Mouse (Mus musculus) adrenal gland, adult 8-10 months (tissue): ENCODE data around the gene Med12l. TPM values are rescaled to one million over a fixed set of nuclear protein-coding genes. Genes with fewer than 3 reads are reported as not detected.

Experiments
- DNase-seq: peaks from one replicate; pipeline ENCODE4 v3.0.0; 2022
- total RNA-seq, 4 experiments: library from RNA; stranded (reverse); gene quantifications; 2 replicates each; pipeline ENCODE4 v1.2.4; 2022

The Med12l gene
- total RNA-seq = 10 to 100 TPM; 13.0 to 19.3 (median 16.9) TPM

- peak; percentile 42 for DNase-seq
Observed at GRCm38 (mm10) chr3:59005271-59005995, at the start of gene Med12l. Gene Med12l (plus strand): TSS chr3:59005825.

- no peak for DNase-seq
Observed at GRCm38 (mm10) chr3:58961166-58961565, 44.5 kb upstream of the Med12l start.

- DNase-seq = no peak
Observed at GRCm38 (mm10) chr3:58977413-58977812, 28.2 kb upstream of the Med12l start.

GRCm38 (mm10) chr3:58977906-58978622 is 27.6 kb upstream of the Med12l start:
- DNase-seq = no peak

- no peak for DNase-seq
Observed at GRCm38 (mm10) chr3:58980579-58980978, 25.0 kb upstream of the Med12l start.

GRCm38 (mm10) chr3:58982896-58983837 is 22.5 kb upstream of the Med12l start:
- peak; percentile 27 for DNase-seq

- no peak for DNase-seq
Observed at GRCm38 (mm10) chr3:58983838-58984598, 21.6 kb upstream of the Med12l start.

GRCm38 (mm10) chr3:58985816-58986215 is 19.8 kb upstream of the Med12l start:
- DNase-seq = no peak

- DNase-seq = no peak
Observed at GRCm38 (mm10) chr3:58989374-58989773, 16.3 kb upstream of the Med12l start.

- DNase-seq = no peak
Observed at GRCm38 (mm10) chr3:58990556-58990955, 15.1 kb upstream of the Med12l start.

- DNase-seq = no peak
Observed at GRCm38 (mm10) chr3:58992122-58992521, 13.5 kb upstream of the Med12l start.

- no peak for DNase-seq
Observed at GRCm38 (mm10) chr3:58993619-58994018, 12.0 kb upstream of the Med12l start.

GRCm38 (mm10) chr3:59003756-59004155 is 1.9 kb upstream of the Med12l start:
- no peak for DNase-seq

- peak; percentile 18 for DNase-seq
Observed at GRCm38 (mm10) chr3:59005996-59006730, 538 bp downstream of the Med12l start.

- DNase-seq = peak; percentile 74
Observed at GRCm38 (mm10) chr3:59006731-59007441, 1.3 kb downstream of the Med12l start.

GRCm38 (mm10) chr3:59010276-59010675 is 4.7 kb downstream of the Med12l start:
- peak; percentile 27 for DNase-seq

GRCm38 (mm10) chr3:59015698-59016412 is 10.2 kb downstream of the Med12l start:
- no peak for DNase-seq

GRCm38 (mm10) chr3:59016501-59016900 is 10.9 kb downstream of the Med12l start:
- DNase-seq = no peak

GRCm38 (mm10) chr3:59021236-59021635 is 15.6 kb downstream of the Med12l start:
- DNase-seq = no peak

GRCm38 (mm10) chr3:59022251-59022650 is 16.6 kb downstream of the Med12l start:
- no peak for DNase-seq
